Mouse (Mus musculus): ENCODE measurements around the gene Mindy1.
A peak's percentile ranks its signal among the peaks of the same experiment; 100 is the strongest.

DNA sequence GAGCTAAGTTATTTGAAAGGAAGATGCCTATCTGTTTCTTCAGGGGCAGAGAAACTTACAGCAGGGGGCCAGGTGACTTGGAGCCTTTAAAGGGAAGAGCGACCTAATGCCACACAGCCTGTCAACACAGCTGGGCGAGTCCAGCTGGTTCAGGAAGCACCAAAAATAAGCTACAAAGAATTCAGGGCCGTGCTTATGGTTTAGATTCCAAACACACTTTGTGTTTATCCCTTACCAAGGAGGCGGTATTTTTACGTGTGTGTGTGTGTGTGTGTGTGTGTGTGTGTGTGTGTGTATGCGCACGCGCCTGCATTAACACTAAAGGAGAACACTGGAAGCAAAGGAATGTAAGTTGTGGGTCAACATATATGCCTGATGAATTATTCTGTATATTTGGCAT is 398 bp upstream of the Mindy1 start:
- TF ChIP-seq POLR2A (IDR thresholded peaks at IDR 0.05; ENCODE audit: insufficient read length, low read depth) (no peak), SRF (IDR thresholded peaks at IDR 0.05; ENCODE audit: control insufficient read depth, insufficient read length, low read depth) (no peak), MAX (IDR thresholded peaks at IDR 0.05; ENCODE audit: low read depth) (no peak), CEBPB (IDR thresholded peaks at IDR 0.05; ENCODE audit: insufficient read depth, poor library complexity, severe bottlenecking) (no peak), E2F4 (IDR thresholded peaks at IDR 0.05; ENCODE audit: insufficient read depth) (no peak), MYOD1 (IDR thresholded peaks at IDR 0.05; ENCODE audit: control insufficient read depth in 1 of 3, insufficient read length in 2 of 3, low read depth in 2 of 3) (peak in 2 of 3 experiments; percentile 52 to 67), TCF3 (IDR thresholded peaks at IDR 0.05; ENCODE audit: insufficient read length, low read depth) (peak; percentile 2), USF1 (IDR thresholded peaks at IDR 0.05; ENCODE audit: low read depth) (no peak), REST (IDR thresholded peaks at IDR 0.05; ENCODE audit: insufficient read depth, insufficient read length) (no peak)
